Mouse (Mus musculus) monocyte, adult 5-6 weeks (primary cell): Measurements from ENCODE around the gene 1600002K03Rik. TPM values are rescaled to one million over a fixed set of nuclear protein-coding genes. Genes with fewer than 3 reads are reported as not detected.
A peak's percentile ranks its signal among the peaks of the same experiment; 100 is the strongest.

Experiments
- ATAC-seq: fragments of 153-309, 156-312 bp; replicated peaks from 2 replicates; pipeline ENCODE4 v1.8.0; 2017; ENCODE audit warnings: mild to moderate bottlenecking; ENCODE audit not compliant: low TSS enrichment, insufficient number of reproducible peaks, severe bottlenecking, poor library complexity, low FRiP score
- total RNA-seq: library from RNA; stranded (forward); fragments of 200-1000, 200-491, 200-594 nt; gene quantifications from 3 replicates; pipeline ENCODE4 v1.2.3, GENCODE M21; 2017

1600002K03Rik gene
- total RNA-seq = 16.2 to 29.1 TPM (median 18.0 TPM) in 3 replicates

- ATAC-seq = peak; percentile 54
Observed at GRCm38 (mm10) chr10:80172527-80173292, at the start of gene 1600002K03Rik. Gene 1600002K03Rik (plus strand): TSS chr10:80172944.

DNA sequence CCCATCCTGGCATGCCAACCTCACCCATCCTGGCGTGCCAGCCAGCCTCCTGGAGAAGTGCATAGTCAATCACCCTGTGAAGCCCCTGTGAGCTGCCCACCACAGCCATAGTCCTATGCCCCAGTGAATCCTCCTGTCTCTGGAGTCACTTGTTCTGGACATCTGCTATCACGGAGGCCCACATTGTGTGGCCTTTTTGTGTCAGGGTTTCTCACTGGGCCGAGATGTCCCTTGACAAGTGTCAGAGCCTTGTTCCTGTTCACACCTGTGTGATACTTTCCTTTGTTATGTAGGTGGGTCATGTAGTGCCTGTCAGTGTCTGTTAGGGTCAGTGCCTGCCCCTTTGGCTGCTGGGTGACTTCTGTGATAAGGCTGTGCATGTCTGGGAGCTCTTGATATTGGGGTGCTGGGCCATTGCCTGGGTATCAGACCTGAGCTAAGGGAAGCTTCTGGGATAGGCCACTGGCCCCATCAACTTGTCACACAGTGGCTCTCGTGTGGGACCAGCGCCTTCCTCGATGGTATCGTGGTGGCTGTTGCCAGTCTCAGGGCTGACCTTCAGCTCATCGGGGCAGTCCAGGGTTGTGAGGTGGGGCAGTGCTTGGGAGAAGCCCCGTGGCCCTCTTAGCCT is 48.7 kb upstream of the 1600002K03Rik start:
- no peak for ATAC-seq

- no peak for ATAC-seq
Observed at GRCm38 (mm10) chr10:80127920-80128319, 44.8 kb upstream of the 1600002K03Rik start.

DNA sequence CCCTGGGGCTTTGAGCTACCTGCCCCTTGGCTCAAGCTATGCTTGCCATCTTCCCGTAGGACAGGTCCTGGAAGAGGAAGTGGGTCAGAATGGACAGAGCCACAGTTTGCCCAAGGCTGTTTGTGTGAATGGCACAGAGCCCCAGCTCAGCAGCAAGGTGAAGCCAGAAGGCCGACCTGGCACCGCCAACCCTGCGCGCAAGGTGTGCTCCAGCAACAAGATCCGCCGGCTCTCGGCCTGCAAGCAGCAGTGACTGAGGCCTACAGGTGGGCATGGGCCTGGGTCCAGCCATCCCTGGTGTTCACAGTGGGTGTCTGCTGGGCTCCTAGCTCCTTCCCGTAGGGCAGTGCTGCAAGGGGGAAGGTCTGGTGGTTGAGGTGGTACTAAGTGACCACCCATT is 42.9 kb upstream of the 1600002K03Rik start:
- ATAC-seq = no peak

DNA sequence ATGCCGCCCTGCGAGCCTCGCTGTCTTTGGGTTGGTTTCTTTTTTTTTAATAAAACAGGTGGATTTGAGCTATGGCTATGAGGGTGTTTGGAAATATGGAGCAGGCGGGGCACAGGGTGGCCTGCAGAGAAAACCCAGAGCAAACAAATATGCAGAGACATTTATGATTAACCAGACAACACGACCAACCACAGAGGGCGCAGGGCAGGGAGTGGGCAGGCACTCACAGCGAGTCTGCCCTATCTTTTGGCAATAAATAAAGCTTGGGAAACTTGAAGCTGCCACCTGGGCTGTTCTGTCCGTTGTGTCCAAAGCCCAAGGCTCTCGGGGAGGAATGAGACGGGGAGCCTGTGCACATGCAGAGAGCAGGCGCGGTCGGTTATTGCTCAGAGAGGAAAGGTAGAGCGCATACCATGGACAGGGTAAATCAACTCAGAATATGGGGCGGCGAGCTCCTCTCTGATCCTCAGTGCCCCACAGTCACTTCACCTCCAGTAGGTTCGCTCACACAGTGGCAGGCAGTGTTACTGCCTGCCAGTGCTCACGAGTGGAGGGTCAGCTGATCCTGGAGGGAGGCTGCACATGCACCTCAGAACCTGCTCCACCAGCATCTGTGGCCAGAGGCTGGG is 42.2 kb upstream of the 1600002K03Rik start:
- no peak for ATAC-seq

GRCm38 (mm10) chr10:80131316-80131951 is 41.3 kb upstream of the 1600002K03Rik start:
- ATAC-seq = no peak

DNA sequence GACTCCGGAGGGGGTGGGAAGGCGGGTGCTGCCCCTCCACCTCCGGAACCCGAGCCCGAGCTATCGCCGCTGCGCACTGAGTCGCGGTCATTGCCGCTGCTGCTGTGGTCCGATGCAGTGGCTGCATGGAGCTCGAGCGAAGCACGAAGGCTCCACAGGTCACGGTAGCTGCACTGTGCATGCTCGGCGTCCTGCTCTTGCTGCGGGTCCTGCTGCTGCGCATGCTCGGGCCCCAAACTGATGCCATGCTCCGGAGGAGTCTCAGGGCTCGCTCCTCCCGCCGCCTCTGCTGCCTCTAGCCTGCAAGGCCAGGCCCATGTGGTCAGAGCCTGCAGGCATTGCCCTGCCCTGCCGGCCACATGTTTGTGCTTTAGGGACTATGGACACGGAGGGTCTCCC is 40.8 kb upstream of the 1600002K03Rik start:
- no peak for ATAC-seq

DNA sequence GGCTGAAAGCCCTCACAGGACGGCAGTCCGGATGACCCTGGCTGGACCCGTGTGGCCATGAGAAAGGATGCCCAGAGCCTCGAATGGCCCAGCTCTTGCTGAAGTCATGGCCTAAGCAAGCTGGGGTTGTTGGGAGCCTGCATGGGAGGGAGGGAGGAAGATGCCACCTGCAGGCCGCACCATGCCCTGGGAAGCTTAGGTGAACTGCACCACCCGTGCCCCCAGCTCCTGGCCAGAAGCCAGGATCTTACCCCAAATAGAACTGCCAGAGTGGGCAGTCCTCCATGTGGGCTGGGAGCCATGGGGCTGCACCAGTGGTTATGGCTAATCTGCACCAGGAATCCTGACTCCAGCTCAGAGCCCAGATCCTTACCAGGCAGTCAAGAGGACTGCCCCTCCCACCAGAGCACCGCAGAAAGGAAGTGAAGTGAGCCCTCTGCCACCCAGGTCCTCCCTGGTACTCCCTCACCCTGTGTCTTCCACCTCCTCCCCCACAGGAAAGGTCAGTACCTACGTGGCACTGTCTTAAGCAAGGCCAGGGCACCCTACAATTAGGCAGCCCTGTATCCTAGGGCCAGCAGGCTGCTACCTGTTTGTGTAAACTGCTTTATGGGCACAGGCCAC is 39.4 kb upstream of the 1600002K03Rik start:
- peak; percentile 42 for ATAC-seq

GRCm38 (mm10) chr10:80134421-80134820 is 38.3 kb upstream of the 1600002K03Rik start:
- no peak for ATAC-seq

GRCm38 (mm10) chr10:80135161-80135560 is 37.6 kb upstream of the 1600002K03Rik start:
- ATAC-seq = no peak

DNA sequence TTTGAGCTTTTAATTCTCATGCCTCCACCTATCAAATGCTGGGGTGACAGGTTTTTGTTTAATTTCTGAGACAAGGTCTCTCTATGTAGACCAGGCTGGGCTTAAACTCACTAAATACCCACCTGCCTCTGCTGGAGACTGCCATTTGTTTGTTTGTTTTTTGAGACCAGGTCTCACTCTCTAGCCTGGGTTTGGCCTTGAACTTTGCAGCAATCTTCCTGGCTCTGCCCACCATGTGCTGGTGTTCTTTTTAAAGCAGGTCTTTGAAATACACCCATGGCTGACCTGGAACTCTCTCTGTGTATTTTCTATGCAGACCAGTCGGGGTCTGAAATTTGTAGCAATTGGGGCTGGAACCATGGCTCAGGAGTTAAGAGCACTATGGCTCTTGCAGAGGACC is 37.1 kb upstream of the 1600002K03Rik start:
- no peak for ATAC-seq

DNA sequence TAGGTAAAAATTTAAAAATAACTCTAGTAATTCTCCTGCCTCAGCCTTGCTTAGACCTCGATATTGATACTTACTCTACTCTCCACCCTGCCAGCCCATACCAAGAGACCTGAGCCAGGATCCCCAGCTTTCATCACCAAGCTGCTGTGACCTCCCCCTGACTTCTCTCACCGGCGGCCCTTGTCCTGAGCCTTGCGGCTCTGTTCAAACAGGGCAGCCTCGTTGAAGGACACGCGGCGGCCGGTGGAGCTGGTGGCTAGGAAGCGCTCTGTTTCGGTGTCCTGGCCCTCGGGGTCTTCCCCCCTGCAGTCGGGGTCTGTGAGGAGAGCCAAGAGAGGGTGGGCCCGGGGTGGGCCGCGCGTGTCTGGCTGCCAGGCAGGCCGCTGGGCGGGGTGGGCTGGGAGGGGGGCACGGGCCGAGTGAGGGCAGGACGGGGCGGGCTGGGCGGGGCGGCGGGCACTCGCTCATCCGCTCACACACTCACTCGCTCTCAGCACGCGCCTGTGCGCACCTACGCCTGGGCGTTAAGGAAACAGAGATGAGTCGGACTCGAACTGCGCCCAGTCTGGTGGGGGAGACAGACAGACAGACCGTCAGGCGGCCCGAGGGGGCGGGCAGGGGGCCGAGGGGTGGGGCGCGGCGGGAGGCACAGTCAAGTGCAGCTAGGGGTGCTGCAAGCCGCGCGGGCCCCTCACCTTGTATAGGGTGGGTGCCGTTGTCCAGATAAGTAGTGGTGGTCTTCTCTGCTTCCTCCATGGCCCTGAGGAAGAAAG is 36.4 kb upstream of the 1600002K03Rik start:
- ATAC-seq = no peak

DNA sequence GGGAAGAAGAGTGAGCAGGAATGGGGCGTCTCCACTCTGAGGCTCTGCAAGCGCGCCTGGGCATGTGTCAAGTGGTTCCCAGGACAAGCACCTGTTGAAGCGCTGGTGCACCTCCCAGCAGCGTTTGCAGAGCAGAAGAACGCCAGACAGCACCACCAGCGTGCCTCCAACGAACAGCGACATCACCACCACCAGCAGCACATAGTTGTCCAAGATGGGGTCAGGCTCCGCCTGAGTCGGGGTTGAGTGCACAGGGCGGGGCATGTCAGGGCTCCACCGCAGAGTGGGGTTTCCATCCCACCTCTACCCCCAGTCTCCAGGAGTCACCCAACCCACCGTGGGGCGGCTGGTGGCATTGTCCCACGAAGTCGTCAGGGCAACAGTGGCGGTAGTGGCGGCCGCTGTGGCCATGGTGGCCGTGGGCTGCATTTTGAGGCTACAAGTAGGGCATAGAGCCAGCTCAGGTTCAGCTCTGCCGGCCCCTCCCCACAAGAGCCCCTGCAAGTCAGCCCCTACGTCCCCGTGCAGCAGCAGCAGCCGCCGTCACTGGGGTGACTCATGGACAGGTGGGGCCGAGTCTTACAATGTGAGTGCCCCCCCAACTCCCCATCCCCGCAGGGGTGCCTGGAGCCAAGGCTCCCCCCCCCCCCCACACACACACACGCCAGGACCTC is 35.7 kb upstream of the 1600002K03Rik start:
- no peak for ATAC-seq

- ATAC-seq = no peak
Observed at GRCm38 (mm10) chr10:80137626-80138552, 34.9 kb upstream of the 1600002K03Rik start.

GRCm38 (mm10) chr10:80138553-80139438 is 33.9 kb upstream of the 1600002K03Rik start, which contains the start of gene Atp5d:
Gene Atp5d (plus strand): TSS chr10:80138632.
- no peak for ATAC-seq

DNA sequence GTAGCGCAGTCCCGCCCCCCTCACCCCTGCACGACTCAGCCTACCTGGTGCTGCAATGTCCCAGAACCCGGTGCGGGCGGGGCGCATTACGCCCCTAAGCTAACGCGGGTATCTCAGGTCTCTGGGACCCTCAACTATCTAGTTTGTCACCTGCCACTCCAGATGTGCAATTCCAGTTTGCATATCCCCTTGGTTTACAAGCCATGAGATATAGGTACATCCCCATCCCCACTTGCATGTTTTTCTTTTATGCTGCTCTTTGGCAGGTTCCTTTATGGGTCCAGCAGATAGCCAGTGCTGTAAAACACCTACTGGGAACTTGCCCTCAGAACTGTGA is 33.3 kb upstream of the 1600002K03Rik start:
- no peak for ATAC-seq
